Mouse (Mus musculus) ovary, postnatal 10 days (tissue): ENCODE measurements around the gene Fmnl2.

Experiments
- DNase-seq: peaks from one replicate; pipeline ENCODE4 v3.0.0; 2022; ENCODE audit warnings: low spot score

Fmnl2 gene

DNA sequence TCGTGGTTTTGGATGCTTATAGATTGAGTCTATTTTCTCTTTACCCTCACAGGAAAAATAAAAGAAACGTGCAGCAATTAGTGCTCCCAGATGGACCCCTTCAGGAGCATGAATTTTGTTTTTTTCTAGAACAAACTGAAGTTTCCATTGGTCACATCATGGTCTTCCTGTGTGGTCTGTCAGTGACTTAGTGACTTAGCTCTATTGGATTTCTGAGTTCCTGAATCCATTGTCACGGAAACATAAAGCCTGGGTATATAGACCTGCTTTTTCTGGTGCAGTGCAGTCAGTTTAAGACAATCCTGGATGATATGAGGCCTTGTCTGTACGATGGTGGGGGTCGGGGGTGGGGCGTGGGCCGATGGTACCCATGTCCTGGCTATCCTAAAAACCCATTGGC is 7.0 kb downstream of the Fmnl2 start:
- no peak for DNase-seq

- no peak for DNase-seq
These were observed 8.5 kb downstream of the Fmnl2 start for GRCm38 (mm10) chr2:52866151-52866550.

DNA sequence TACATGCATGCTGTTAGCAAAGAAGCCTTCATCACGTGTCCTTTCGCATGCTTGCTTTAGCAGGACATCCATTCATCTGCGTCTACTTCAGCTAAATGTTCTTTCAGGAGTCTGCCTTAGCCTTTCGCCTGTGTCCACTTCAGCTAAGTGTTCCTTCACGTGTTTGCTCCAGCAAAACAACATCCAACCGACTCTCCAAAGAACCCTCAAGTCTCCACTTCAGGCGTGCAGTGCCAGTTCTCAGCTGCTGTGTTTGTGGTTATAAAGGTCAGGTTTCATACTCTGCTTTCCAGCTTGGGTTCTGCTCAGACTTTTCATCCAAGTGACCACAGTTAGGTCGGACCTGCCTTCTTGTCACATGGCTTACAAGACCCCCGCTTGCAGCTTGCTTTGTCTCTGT is 10.1 kb downstream of the Fmnl2 start:
- no peak for DNase-seq

- DNase-seq = no peak
These were observed 10.5 kb downstream of the Fmnl2 start for GRCm38 (mm10) chr2:52868181-52868580.

- DNase-seq = no peak
These were observed 15.0 kb downstream of the Fmnl2 start for GRCm38 (mm10) chr2:52872636-52873035.

GRCm38 (mm10) chr2:52873276-52874063 is 15.8 kb downstream of the Fmnl2 start:
- DNase-seq = no peak

- DNase-seq = no peak
These were observed 17.1 kb downstream of the Fmnl2 start for GRCm38 (mm10) chr2:52874721-52875120.

GRCm38 (mm10) chr2:52875801-52876200 is 18.1 kb downstream of the Fmnl2 start:
- no peak for DNase-seq

- no peak for DNase-seq
These were observed 25.7 kb downstream of the Fmnl2 start for GRCm38 (mm10) chr2:52883401-52883800.

- DNase-seq = no peak
These were observed 26.4 kb downstream of the Fmnl2 start for GRCm38 (mm10) chr2:52884082-52884481.

GRCm38 (mm10) chr2:52885071-52885470 is 27.4 kb downstream of the Fmnl2 start:
- DNase-seq = no peak

GRCm38 (mm10) chr2:52887281-52887680 is 29.6 kb downstream of the Fmnl2 start:
- DNase-seq = no peak

GRCm38 (mm10) chr2:52891115-52891514 is 33.5 kb downstream of the Fmnl2 start:
- DNase-seq = no peak

- no peak for DNase-seq
These were observed 34.1 kb downstream of the Fmnl2 start for GRCm38 (mm10) chr2:52891744-52892143.

DNA sequence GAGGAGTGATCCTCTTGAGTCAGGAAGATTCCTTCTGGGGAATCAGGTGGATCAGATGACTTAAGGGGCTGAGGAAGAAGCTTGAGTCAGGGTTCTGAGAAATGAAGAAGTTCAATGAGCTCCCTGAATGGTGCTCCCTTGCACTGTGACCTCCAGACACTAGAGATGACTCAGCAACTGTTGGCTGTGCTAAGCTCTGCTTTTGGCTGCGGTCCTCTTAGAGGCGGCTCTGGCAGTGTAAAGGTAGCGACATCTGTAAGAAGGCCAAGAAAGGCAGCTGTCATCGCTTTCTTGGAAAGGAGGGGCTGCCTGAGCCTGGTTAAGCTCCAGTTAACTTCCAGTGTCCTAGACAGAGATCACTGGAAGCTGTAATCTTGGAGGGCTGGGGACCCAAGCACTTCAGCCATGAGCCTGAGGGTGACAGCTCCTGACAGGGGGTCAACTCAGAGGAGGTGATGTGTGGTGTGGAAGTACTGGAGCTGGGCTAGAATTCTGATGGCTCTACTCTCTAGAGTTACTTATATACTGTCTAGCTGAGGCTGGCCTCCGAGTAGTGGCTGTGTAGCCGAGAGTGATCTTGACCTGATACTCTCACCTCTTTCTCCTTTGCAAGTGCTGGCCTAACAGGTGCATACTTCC is 37.4 kb downstream of the Fmnl2 start:
- DNase-seq = no peak

DNA sequence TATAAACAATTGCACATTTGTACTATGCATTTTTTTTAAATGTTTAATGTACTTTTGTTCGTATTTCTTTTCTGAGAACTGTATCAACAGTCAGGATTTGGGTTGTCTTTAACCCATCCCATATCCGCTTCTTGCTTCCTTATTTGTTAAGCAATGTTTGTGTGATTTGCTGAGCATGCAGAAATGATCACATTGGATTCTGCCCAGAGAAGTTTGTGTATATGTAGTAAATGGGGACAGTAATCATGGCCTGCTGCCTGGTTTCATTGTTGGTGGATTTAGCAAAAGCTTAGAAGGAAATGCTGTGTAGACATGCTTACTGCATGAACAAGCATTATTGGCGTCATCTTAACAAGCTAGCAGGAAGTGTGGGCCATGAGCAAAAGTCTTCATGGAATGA is 39.3 kb downstream of the Fmnl2 start:
- DNase-seq = no peak

- no peak for DNase-seq
These were observed 43.1 kb downstream of the Fmnl2 start for GRCm38 (mm10) chr2:52900780-52901179.

- DNase-seq = no peak
These were observed 43.8 kb downstream of the Fmnl2 start for GRCm38 (mm10) chr2:52901300-52902013.

DNA sequence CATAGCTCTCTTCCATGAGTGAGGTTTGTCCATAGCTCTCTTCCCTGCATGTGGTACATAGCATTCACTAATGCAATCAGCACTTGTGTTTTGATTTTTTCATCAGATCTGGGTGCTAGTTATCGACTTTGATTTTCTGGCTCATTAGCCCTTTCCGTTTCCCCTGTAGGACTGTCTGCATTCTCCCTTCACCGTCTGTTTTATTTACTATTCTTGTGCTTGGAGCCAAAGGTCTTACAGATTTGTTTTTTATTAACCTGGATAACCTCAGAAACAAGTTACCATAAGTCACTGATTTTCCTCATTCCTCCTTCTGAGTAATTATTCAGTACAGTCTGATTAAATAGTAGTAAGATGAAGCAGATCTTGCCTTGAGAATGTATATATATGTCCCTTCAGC is 44.8 kb downstream of the Fmnl2 start:
- DNase-seq = no peak

- no peak for DNase-seq
These were observed 45.7 kb downstream of the Fmnl2 start for GRCm38 (mm10) chr2:52903228-52903963.

DNA sequence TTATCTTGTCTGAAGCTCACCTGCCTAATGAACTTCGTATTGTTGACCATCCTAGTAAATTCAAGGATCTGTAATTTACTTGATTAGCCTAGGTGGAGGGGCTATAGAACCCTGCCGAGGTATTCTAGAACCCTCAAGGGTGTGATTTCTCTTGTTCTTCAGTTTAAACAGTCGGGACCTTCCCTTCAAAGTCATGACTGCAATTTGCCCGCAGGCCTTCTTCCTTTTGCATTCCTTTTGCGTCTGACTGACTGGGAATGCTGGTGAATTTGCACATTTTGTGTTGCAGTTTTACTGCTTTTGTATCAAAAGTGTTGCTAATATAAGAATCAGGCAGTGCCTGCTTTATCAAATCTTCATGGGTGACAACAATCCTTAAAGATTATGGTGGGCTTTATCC is 46.9 kb downstream of the Fmnl2 start:
- DNase-seq = no peak

DNA sequence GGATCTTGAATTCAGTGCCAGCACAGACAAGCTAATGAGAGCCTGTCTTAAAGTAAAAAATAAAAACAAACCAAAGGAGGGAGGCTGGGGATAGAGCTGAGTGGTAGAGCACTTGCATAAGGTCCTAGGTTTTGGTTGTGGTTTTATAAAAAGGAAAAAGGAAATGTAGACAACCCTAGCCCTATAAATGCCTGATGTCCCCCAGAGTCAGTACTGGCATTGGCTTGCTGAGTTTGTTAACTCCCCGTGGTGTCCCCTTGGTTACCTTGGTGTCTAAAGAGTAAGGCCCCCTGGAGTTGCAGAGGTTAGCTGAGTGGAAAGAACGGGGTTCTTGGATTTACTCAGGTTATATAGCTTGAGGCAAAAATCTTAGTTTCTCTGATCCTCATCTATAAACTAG is 55.7 kb downstream of the Fmnl2 start:
- no peak for DNase-seq
